Mouse (Mus musculus) intestine, embryonic 15.5 days (tissue): ENCODE measurements around the gene Abhd12. TPM values are rescaled to one million over a fixed set of nuclear protein-coding genes. Genes with fewer than 3 reads are reported as not detected.

Experiments used
- ATAC-seq: fragments of 200-750 bp; cut with Nextera tagmentation; 2 replicates; pipeline ENCODE4 v1.8.0; 2017; ENCODE audit warnings: moderate TSS enrichment, moderate library complexity
- H3K27ac ChIP-seq: fragments of 300-500 bp; sonication (generic); 2 replicates; pipeline ENCODE4 v1.5.1; 2015; ENCODE audit warnings: mild to moderate bottlenecking, inconsistent platforms
- H3K27me3 ChIP-seq: fragments of 300-500 bp; sonication (generic); replicated peaks from 2 replicates; pipeline ENCODE4 v1.6.1; 2015; ENCODE audit warnings: inconsistent platforms
- H3K36me3 ChIP-seq: fragments of 300-500 bp; sonication (generic); 2 replicates; pipeline ENCODE4 v1.6.1; 2015; ENCODE audit warnings: inconsistent platforms
- H3K4me1 ChIP-seq: fragments of 300-500 bp; sonication (generic); replicated peaks from 2 replicates; pipeline ENCODE4 v1.6.1; 2015; ENCODE audit warnings: inconsistent platforms
- H3K4me2 ChIP-seq: fragments of 300-500 bp; sonication (generic); replicated peaks from 2 replicates; pipeline ENCODE4 v1.6.1; 2015; ENCODE audit warnings: mild to moderate bottlenecking, inconsistent platforms
- H3K4me3 ChIP-seq: fragments of 300-500 bp; sonication (generic); replicated peaks from 2 replicates; pipeline ENCODE4 v1.5.1; 2015; ENCODE audit warnings: inconsistent platforms
- H3K9ac ChIP-seq: fragments of 300-500 bp; sonication (generic); 2 replicates; pipeline ENCODE4 v1.6.1; 2015; ENCODE audit warnings: inconsistent platforms
- H3K9me3 ChIP-seq: fragments of 300-500 bp; sonication (generic); 2 replicates; pipeline ENCODE4 v1.6.1; 2016; ENCODE audit warnings: inconsistent platforms
- WGBS: fragments of 180-500 bp; shearing (Covaris S2); methylation state at CpG from one replicate; pipeline ENCODE4 v1.1.7; 2015; 5-methylcytosine and 5-hydroxymethylcytosine counted together
- polyA plus RNA-seq: library from polyadenylated mRNA; unstranded; fragments of >200 nt; fragmentation: Nextera tagmentation; extraction: Ambion mirVana; gene quantifications from 2 replicates; pipeline ENCODE4 v1.2.1, GENCODE M21; 2015

Gene Abhd12
- polyA plus RNA-seq, 1 experiment from 2014 or later: 52.5 TPM

DNA sequence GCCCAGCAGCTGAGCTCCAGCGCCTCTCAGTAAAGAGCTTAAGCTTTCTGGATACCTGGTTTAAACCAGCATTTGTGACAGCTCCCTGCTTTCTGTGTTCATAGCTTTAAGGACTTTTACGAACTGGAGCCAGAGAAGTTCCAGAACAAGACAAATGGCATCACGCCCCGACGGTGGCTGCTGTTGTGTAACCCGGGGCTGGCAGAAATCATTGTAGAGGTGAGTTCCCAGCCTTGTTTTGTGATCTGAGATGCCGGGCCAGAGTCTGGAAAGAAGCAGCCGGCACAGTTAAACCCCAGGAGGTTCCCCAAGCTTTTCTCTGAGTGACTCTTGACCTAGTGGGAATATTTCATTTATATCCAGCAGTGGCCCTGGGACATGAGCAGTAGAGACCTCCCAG is 85.8 kb downstream of the Abhd12 start:
- Histone ChIP-seq H3K27ac (no peak overlapping the region), H3K4me3 (no peak overlapping the region), H3K9me3 (no peaks in the 10 kb centered on the region), H3K4me1 (no peaks in the 10 kb centered on the region), H3K36me3 (peaks cover 49% of the 10 kb centered on the region), H3K4me2 (no peak overlapping the region), H3K9ac (no peak overlapping the region), H3K27me3 (no peaks in the 10 kb centered on the region)
- no peak for ATAC-seq
- 87% methylated on average over 8 of the region's 8 CpGs for WGBS

DNA sequence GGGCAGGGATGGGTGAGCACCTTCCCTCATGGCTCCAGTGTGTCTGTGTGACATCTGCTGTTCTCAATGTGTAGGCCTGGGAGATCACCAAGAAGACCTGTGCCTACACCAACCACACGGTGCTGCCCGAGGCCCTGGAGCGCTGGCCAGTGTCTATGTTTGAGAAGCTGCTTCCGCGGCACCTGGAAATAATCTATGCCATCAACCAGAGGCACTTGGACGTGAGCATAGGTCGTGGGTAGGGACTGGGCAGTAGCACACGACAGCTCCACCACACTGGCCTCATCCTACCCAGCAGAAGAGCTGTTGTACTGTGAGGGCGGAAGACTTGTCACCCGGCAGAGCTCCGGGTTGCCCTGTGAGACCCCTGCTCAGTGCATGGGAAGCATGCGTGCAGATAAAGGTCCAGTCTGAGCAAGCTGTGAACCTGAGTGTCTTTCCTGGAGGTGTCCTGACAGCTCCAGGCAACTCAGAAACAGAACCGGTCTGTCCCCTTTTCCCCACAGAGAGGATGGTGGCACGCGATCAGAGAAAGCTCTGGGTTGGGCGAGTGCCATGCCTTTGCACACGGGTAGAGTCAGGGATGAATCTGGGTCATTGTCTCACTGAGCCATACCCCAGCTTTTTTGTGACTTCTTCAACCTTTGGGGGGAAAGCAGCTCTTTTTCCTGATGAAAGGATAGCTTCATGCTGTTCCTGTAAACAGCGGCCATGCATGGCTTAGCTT is 87.7 kb downstream of the Abhd12 start:
- Histone ChIP-seq H3K4me2 (no peak overlapping the region), H3K4me1 (no peaks in the 10 kb centered on the region), H3K9me3 (no peaks in the 10 kb centered on the region), H3K9ac (no peak overlapping the region), H3K27me3 (no peaks in the 10 kb centered on the region), H3K36me3 (peaks cover 56% of the 10 kb centered on the region), H3K4me3 (no peak overlapping the region), H3K27ac (no peak overlapping the region)
- 93% methylated on average over 18 of the region's 18 CpGs for WGBS
- no peak for ATAC-seq

DNA sequence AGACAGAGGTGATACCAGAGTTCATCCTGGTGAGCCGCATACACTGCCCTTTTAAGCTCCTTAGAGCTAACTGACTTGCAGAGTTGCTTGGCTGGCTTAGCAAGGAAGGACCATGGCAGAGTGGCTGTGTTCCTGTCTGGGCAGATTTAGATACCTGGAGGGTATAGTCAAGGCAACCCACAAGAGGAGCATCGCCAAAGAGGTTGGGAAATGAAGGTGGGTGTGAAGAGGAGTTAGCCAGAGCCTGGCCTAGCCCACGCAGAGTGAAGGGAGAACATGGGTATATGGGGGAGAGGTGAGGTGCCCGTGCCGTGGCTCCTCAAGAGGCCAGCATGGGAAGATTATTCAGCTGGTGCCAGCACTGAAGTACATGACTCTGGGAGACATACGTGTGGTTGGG is 91.7 kb downstream of the Abhd12 start:
- H3K27me3 ChIP-seq: no peaks in the 10 kb centered on the region
- H3K4me3 ChIP-seq: no peak overlapping the region
- no peak overlapping the region for H3K27ac ChIP-seq
- H3K9ac ChIP-seq: no peak overlapping the region
- H3K4me2 ChIP-seq: no peak overlapping the region
- peaks cover 49% of the 10 kb centered on the region for H3K36me3 ChIP-seq
- no peaks in the 10 kb centered on the region for H3K9me3 ChIP-seq
- no peak for ATAC-seq
- no peaks in the 10 kb centered on the region for H3K4me1 ChIP-seq
- WGBS: 94% methylated on average over 6 of the region's 6 CpGs

DNA sequence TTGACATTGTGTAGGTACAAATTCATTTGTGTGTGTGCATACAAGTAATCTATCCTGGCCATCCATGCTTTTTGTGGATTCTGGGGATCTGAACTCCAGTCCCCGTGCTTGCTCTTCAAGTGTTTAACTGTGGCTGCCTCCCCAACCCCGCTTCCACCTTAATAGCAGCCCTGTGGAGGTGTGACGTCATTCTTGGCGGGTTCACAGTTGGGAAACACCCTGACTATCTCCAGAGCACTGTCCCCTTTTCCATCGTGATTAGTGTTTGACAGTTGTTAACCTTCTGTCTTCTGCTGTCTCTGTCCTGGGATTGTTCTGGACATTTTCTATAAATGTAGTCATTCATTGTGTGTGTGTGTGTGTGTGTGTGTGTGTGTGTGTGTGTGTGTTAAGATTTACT is 93.9 kb downstream of the Abhd12 start:
- H3K9ac ChIP-seq: no peak overlapping the region
- no peaks in the 10 kb centered on the region for H3K9me3 ChIP-seq
- H3K4me2 ChIP-seq: no peak overlapping the region
- no peaks in the 10 kb centered on the region for H3K4me1 ChIP-seq
- 79% methylated on average over 5 of the region's 5 CpGs for whole genome bisulfite sequencing
- ATAC-seq: no peak
- H3K27ac ChIP-seq: no peak overlapping the region
- no peaks in the 10 kb centered on the region for H3K27me3 ChIP-seq
- H3K36me3 ChIP-seq: peaks cover 52% of the 10 kb centered on the region
- H3K4me3 ChIP-seq: no peak overlapping the region

DNA sequence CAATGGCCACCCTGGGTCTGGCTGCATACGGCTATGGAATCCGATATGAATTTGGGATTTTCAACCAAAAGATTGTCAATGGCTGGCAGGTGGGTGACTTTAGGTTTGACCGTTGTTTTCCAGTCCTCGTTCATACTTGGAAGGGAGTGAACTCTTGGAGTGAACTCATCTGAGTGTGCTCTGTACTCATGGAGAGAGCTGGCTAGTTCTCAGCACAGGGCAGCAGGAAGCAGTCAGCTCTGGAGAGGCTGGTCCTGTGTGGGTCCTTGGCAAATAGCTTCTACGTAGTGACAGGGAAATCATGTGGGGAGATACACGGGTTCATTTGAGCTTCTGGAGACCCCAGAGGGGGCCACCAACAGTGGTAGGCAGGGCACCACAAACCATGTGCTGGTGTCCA is 95.7 kb downstream of the Abhd12 start:
- ATAC-seq: no peak
- H3K27ac ChIP-seq: no peak overlapping the region
- H3K4me3 ChIP-seq: no peak overlapping the region
- H3K9ac ChIP-seq: no peak overlapping the region
- no peaks in the 10 kb centered on the region for H3K27me3 ChIP-seq
- H3K4me1 ChIP-seq: no peaks in the 10 kb centered on the region
- peaks cover 52% of the 10 kb centered on the region for H3K36me3 ChIP-seq
- H3K4me2 ChIP-seq: no peak overlapping the region
- H3K9me3 ChIP-seq: no peaks in the 10 kb centered on the region
- 94% methylated on average over 6 of the region's 6 CpGs for WGBS

DNA sequence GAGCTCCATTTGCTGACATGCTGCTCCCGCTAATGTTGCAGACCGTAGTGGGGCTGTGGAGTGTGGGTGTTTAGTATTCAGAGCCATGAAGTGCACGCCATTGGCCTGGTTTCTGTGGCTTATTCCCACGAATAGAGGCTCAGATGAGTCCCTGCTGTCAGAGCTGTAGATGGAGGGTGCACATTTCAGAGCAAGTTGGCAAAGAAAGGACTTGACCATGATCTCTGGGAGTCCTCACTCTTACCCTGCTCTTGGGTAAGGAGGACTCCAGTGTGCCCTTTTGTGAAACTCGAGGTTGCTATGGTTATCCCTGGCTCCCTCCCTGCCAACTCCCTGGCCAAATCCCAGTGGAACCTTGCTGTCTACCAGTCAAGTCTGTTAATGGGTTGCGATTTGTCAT is 96.2 kb downstream of the Abhd12 start:
- Histone ChIP-seq H3K9me3 (no peaks in the 10 kb centered on the region), H3K4me2 (no peak overlapping the region), H3K9ac (no peak overlapping the region), H3K4me3 (no peak overlapping the region), H3K27ac (no peak overlapping the region), H3K36me3 (peaks cover 47% of the 10 kb centered on the region), H3K4me1 (no peaks in the 10 kb centered on the region), H3K27me3 (no peaks in the 10 kb centered on the region)
- ATAC-seq: no peak
- WGBS: 92% methylated on average over 6 of the region's 6 CpGs

DNA sequence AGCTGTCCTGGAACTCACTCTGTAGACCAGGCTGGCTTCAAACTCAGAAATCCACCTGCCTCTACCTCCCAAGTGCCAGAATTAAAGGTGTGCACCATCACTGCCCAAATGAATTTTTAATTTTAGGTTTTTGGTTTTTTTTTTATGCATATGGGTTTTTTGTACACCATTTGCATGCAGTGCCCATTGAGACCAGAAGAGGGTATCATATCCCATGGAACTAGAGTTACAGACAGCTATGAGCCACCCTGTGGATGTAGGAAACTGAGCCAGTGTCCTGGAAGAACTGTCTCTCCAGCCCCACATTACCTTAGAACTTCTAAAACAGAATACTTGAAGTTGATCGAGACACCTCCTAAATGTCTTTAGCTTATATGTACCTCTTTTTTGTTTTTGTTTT is 101.5 kb downstream of the Abhd12 start:
- Histone ChIP-seq H3K4me1 (no peaks in the 10 kb centered on the region), H3K4me2 (no peak overlapping the region), H3K9me3 (no peaks in the 10 kb centered on the region), H3K27ac (no peak overlapping the region), H3K9ac (no peak overlapping the region), H3K36me3 (peaks cover 40% of the 10 kb centered on the region), H3K27me3 (no peaks in the 10 kb centered on the region), H3K4me3 (no peak overlapping the region)
- no peak for ATAC-seq
- WGBS: 93% methylated on average over 1 of the region's 1 CpGs

DNA sequence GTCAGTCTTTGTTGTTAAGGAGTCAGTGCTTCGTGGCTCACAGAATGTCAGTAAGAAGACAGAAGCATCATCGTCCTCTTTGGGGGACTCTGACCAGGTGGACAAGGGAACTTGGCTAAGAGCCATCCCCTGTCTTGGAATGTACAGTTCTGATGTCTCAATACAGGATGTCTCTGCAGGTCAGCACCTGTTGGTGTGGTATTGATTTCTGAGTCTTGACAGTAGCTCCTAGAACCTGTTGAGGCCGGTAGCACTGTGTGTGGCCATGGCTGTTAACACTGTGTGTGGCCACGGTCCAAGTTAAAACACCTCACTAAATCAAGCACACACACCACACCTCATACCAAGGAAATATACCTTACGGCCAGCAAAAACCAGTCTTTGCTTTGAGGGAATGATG is 103.9 kb downstream of the Abhd12 start:
- Histone ChIP-seq H3K4me3 (no peak overlapping the region), H3K9ac (no peak overlapping the region), H3K9me3 (no peaks in the 10 kb centered on the region), H3K4me2 (no peak overlapping the region), H3K4me1 (no peaks in the 10 kb centered on the region), H3K36me3 (peaks cover 36% of the 10 kb centered on the region), H3K27me3 (no peaks in the 10 kb centered on the region), H3K27ac (no peak overlapping the region)
- ATAC-seq: no peak
- 72% methylated on average over 5 of the region's 5 CpGs for WGBS

DNA sequence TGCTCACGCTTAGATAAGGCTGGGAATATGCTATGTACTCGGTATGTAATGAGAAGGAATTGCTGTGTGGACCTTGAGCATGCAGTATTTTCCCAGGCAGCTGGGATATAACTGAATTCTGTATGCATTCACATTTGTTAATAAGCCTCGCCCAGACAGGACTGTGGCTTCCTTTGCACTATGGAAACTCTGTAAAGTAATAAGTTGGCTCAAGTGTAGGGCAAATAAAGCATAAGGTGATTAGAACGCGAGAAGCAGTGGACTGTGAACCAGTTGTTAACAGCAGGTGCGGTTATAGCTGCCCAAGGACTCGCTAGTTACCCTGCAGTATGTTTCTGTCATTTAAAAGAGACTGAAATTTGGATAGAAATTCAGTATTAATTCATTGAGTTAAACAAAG is 106.5 kb downstream of the Abhd12 start:
- Histone ChIP-seq H3K36me3 (peaks cover 30% of the 10 kb centered on the region), H3K9me3 (no peaks in the 10 kb centered on the region), H3K4me2 (no peak overlapping the region), H3K4me1 (no peaks in the 10 kb centered on the region), H3K9ac (no peak overlapping the region), H3K4me3 (no peak overlapping the region), H3K27ac (no peak overlapping the region), H3K27me3 (no peaks in the 10 kb centered on the region)
- 71% methylated on average over 7 of the region's 7 CpGs for WGBS
- peak; percentile 76 for ATAC-seq

DNA sequence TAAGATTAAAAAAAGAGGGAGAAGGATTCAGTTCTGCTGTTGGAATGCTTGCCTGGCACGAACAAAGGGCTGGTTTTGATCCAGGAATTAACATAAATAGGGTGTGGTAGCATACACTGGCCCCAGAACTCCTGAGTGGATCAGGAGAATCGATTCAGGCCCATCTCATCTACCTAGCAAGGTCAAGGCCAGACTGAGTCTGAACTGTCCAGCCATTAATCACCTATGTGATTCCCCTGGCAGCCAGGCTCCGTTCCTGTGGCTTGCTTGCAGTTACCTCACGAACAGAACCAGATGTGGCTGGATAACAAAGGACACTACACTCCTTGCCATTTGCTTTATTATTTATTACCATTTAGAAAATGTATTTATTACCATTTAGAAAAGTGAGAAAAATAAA is 111.2 kb downstream of the Abhd12 start:
- H3K36me3 ChIP-seq: peaks cover 14% of the 10 kb centered on the region
- no peak overlapping the region for H3K4me2 ChIP-seq
- H3K4me3 ChIP-seq: no peak overlapping the region
- H3K27ac ChIP-seq: no peak overlapping the region
- no peak overlapping the region for H3K9ac ChIP-seq
- ATAC-seq: no peak
- no peaks in the 10 kb centered on the region for H3K9me3 ChIP-seq
- WGBS: 66% methylated on average over 4 of the region's 4 CpGs
- peaks cover 7% of the 10 kb centered on the region for H3K4me1 ChIP-seq
- no peaks in the 10 kb centered on the region for H3K27me3 ChIP-seq

DNA sequence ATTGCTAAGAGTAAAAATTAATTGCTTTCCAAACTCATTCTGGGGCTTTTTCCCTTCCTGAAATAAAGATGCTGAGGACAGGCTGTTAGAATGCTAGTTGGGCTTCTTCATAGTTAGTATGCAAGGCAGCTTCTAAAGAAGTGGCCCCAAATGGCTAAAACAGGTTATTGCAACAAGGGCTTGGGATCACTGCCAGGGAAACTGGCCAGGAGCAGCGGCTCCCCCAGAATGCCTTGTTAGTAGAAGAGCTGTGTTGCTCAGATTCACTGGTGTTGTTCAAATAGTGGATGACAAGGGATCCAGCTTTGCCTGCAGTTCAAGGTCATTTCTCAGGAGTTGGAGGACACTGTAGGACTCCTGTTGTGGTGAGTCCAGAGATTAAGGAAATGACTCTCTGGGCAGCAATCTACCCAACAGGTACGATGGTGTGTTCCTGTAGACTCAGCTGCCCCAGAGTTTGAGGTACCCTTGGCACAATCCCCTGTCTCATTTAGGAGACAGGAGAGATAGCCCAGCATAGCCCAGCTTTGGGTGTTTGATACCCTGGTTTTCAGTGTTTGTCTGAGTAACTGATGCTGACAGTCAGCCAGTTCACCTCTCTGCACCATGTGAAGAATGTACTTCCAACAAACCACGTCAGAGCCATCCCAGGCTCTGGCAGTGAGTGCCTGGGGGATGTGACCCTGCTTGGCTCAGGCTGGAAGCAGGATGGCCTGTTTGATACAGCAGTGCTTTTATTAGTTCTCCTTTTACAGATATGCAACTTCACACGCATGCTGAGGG is 115.6 kb downstream of the Abhd12 start:
- no peak for ATAC-seq
- Histone ChIP-seq H3K9me3 (no peaks in the 10 kb centered on the region), H3K36me3 (0 out of 2 replicates have a peak, but pooled peaks cover 2% of the 10 kb centered on the region), H3K4me3 (peak overlapping the region; percentile 5; the same call in 1 of the 2 replicates), H3K27me3 (no peaks in the 10 kb centered on the region), H3K27ac (no peak overlapping the region), H3K4me1 (peaks cover 20% of the 10 kb centered on the region), H3K9ac (no peak overlapping the region), H3K4me2 (peak overlapping the region; percentile 81)
- WGBS: 59% methylated on average over 4 of the region's 4 CpGs

DNA sequence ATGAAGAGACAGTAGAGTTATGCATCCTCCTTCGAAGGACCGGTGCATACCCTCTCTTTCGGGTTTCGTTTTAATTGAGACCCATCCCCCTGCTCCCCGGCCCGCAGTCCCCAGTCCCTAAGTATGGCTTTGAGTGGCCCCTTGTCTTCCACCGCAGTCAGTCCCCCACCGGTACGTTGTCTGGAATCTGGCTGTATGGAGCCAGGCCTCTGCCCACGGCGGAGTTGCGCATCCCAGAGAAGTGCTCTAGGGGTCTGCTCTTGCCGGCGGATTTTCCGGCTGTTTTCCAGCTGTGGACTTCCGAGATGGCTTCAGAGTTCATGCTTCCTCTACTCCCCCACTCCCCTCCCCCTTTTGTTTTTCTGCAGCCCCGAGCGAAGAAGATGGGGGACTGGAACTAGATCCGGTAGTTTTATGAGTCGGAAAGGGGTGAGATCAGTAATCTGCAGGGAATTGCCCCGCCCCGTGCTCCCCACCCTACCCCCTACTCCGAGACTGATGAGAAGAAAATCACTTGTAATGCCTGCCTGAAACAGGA is 117.2 kb downstream of the Abhd12 start:
- Histone ChIP-seq H3K4me3 (peak overlapping the region; percentile 83), H3K27ac (peak overlapping the region; percentile 83; the same call in 1 of the 2 replicates), H3K9me3 (no peaks in the 10 kb centered on the region), H3K36me3 (0 out of 2 replicates have a peak, but pooled peaks cover 2% of the 10 kb centered on the region), H3K4me1 (peaks cover 20% of the 10 kb centered on the region), H3K9ac (peak overlapping the region; percentile 73), H3K27me3 (no peaks in the 10 kb centered on the region), H3K4me2 (peak overlapping the region; percentile 81)
- WGBS: 0% methylated on average over 23 of the region's 23 CpGs
- ATAC-seq: peak; percentile 52
